Mouse (Mus musculus): ENCODE data around the gene Nynrin. TPM values are rescaled to one million over a fixed set of nuclear protein-coding genes. Genes with fewer than 3 reads are reported as not detected.

The Nynrin gene
- polyA plus RNA-seq, 1 experiment: 0.06 TPM

- TF ChIP-seq GATA1 (IDR thresholded peaks at IDR 0.05; ENCODE audit: low read length): no peak
Measured at GRCm38 (mm10) chr14:55829854-55830253, 24.0 kb upstream of the Nynrin start.

- no peak for TF ChIP-seq GATA1 (IDR thresholded peaks at IDR 0.05; ENCODE audit: low read length)
Measured at GRCm38 (mm10) chr14:55830331-55830730, 23.5 kb upstream of the Nynrin start.

DNA sequence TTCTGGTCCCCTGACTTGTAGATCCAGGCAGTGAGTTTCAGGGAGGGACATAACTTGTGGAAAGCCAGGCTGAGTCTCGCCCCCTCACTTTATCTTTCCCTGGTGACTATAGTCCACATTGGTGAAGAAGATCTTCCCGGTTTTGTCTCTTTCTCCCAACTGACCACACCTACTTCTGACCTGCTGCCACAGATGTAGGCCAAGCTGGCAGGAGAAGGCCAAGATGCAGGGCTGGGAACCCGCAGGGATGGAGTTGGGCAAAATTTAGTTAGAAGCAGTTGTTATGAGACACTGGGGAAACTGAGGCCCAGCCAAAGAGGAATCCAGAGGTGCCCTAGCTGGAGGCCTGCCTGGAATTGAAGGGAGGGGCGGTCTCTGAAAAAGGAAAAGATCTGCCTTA, 20.7 kb upstream of the Nynrin start:
- no peak for TF ChIP-seq GATA1 (IDR thresholded peaks at IDR 0.05; ENCODE audit: low read length)

- no peak for TF ChIP-seq GATA1 (IDR thresholded peaks at IDR 0.05; ENCODE audit: low read length)
Measured at GRCm38 (mm10) chr14:55834808-55835533, 18.8 kb upstream of the Nynrin start.

GRCm38 (mm10) chr14:55838312-55838711, 15.5 kb upstream of the Nynrin start:
- no peak for TF ChIP-seq GATA1 (IDR thresholded peaks at IDR 0.05; ENCODE audit: low read length)

GRCm38 (mm10) chr14:55838740-55839139, 15.1 kb upstream of the Nynrin start:
- no peak for TF ChIP-seq GATA1 (IDR thresholded peaks at IDR 0.05; ENCODE audit: low read length)

DNA sequence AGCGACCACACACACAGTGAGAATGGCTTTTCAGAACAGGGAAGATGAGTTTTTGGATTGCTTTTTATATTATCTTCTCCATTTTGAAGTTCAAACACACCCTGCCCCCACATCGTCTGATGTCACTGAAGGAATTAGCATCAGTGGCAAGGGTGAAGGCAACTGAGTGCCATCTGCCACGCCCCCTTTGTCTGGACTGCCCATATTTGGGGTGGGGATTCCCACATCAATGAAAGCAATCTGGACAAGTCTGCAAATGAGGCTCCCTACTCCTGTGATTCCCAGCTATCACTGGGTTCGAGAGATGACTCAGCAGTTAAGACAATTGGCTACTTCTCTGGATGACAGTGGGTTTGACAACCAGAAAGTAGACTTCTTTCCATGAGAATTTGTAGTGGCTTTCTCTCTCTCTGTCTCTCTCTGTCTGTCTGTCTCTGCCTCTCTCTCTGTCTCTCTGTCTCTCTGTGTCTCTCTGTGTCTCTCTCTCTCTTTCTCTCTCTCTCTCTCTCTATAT, 12.9 kb upstream of the Nynrin start:
- no peak for TF ChIP-seq GATA1 (IDR thresholded peaks at IDR 0.05; ENCODE audit: low read length)

GRCm38 (mm10) chr14:55842794-55843193, 11.0 kb upstream of the Nynrin start:
- no peak for TF ChIP-seq GATA1 (IDR thresholded peaks at IDR 0.05; ENCODE audit: low read length)

- TF ChIP-seq GATA1 (IDR thresholded peaks at IDR 0.05; ENCODE audit: low read length): no peak
Measured at GRCm38 (mm10) chr14:55845506-55846294, 8.1 kb upstream of the Nynrin start.

DNA sequence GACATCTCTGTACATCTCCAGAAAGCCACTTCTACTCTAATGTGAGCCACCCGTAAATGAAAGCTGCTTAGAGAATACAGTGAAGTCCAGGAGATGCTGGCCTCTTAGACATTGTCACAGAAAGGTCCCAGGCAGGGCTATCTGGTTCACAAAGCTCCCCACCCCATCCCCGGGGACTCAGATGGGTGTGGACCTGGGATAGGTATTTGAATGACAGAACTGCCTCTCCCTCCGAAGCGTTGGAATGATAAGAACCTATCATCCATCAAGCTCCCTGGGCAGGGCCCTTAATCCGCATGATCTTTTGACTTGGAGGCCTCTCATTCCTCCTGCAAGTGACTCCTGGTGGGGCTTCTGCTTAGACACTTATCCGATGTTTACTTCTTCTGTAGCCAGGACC, 2.9 kb upstream of the Nynrin start:
- TF ChIP-seq GATA1 (IDR thresholded peaks at IDR 0.05; ENCODE audit: low read length): no peak

DNA sequence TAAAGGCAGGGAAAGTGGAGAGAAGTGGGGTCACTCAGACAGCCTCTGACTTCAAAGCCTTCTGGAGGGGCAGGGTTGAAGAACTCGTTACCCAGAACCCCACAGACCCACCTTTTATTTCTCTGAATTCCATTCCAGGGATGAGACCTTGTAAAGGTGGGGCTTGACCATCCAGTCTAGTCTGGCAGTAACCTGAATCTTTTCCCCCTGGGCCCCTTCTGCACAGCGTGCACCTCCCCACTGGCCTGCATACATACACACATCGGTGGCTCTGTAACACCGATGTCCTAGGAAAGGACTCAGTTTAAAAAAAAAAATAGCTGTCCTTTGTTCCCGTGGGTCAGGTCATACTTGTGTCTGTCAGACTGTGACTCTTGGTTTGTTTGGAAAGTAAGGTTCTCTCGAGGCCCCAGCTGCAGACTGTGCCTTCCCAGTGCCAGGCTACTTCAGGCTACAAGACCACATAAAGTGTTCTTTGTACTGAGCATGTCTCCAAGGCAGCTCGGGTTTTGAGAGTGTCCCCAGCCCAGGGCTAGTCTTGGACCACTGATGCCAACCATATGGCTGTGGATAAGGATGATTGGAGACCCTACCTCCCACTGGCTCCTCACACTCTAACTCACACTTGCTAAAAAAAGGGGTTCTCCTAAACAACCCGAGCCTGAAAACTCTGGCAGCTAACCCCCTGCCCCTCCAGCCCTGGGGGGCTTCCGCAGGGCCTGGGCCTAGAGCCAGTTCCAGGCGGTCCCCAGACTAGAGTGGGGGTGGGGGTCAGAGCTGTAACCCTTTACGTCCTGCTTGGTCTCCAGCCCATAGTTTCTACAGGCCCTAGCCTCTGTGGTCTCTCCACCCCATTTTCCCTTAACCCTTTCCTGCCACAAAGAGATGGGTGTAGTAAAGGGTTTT, 911 bp upstream of the Nynrin start:
- no peak for TF ChIP-seq GATA1 (IDR thresholded peaks at IDR 0.05; ENCODE audit: low read length)

- no peak for TF ChIP-seq GATA1 (IDR thresholded peaks at IDR 0.05; ENCODE audit: low read length)
Measured at GRCm38 (mm10) chr14:55854406-55855100, 743 bp downstream of the Nynrin start.

DNA sequence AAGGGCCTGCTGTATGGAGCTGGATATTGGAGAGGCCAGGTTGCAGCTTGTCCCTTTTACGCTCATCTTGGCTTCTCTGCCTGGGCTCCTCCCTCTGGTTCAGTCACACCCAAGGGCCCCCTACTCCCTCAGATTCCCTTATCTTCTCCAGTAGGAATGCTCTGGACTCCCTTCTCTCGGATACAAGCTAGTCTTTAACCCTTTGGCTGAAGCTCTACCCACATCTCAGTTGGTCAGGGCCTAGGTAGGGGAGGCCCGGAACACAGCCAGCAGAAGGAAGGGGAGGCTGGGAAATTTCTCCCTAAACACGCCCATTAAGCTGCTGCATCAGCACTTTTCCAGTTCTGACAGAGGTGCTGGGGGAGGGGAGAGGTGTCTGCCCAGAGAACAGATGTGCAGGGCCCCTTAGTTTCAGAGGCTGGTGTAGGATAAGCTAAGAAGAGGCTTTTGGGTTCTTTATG, 1.3 kb downstream of the Nynrin start:
- TF ChIP-seq GATA1 (IDR thresholded peaks at IDR 0.05; ENCODE audit: low read length): no peak

DNA sequence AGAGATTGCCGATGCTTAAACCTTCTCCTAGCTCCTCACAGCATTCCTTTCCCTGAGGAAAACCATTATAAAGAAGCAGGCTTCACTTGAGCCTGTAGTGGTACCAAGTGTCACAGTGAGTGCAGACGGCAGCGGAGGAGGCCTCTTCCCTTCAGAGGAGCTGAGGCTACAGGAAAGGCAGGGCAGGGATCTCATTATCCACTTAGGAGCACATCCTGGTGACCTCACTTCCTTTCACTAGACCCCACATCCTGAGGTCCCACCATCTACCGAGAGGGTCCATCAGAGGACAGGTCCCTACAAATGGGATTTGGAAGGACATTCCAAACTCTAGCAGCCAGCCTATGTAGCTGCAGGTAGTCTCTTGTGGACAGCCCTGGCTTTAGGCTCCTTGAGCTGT, 3.8 kb downstream of the Nynrin start:
- no peak for TF ChIP-seq GATA1 (IDR thresholded peaks at IDR 0.05; ENCODE audit: low read length)

DNA sequence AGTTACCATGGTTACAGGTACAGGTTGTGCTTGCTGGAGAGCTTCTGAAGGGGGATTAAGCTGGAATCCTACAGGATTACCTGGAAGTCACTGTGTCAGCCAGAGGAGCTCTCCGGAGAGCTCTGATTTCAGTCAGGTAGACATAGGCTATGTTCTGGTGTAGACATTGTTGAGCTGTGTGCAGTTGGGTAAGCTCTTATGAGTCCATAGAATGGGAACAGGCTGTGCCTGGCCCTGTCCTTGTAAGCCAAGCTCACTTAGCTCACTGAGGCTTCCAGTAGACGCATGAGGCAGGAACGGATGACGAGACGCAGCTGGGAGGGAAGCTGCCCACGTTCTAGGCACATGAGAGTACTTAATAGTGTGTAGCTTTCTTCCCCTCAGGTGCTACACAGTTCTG, 8.4 kb downstream of the Nynrin start:
- no peak for TF ChIP-seq GATA1 (IDR thresholded peaks at IDR 0.05; ENCODE audit: low read length)
